Mouse (Mus musculus): Measurements from ENCODE around the gene Zfp945. TPM values are rescaled to one million over a fixed set of nuclear protein-coding genes. Genes with fewer than 3 reads are reported as not detected.

The Zfp945 gene
- polyA plus RNA-seq, 1 experiment = 4.2 TPM

DNA sequence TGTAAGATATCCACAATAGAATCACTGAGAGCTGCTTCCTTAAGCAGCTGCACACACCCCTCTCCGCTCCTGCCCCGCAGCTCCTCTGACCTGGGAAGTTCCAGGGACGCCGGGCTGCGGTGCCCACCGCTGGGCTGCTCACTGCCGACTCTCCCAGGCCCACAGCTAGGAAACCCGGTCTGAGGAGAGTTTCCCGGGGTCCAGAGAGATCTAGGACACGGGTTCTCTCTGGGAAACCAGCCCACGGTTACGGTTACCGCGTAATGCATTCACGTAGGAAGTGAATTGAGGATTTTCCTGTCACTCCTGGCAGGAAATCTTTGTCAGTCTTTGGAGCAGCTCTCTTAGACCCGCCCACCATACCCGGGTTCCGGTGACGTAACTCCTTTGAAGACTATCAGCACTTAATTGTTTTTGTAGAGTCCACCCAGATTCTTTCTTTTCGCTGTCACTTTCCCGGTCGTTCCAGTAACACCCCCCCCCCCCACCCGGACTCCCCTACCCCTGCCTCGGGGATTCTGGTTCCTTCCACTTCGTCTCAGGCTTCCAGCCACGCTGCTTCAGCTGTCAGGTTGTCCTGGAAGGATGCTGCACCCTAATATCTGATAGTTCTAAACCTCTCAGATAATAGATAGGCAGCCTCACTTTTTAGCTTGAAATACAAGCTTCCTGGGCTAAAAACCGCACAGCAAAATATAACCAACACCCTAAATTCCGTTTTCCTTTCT, 49.3 kb downstream of the Zfp945 start:
- TF ChIP-seq CTCF (IDR thresholded peaks at IDR 0.05; ENCODE audit: insufficient read depth, low read length) (no peak), POLR2A (IDR thresholded peaks at IDR 0.05; ENCODE audit: borderline replicate concordance, extremely low read depth, low read depth, low read length) (no peak)
- WGBS = 2% methylated on average over 28 of the region's 28 CpGs
- H3K4me1 ChIP-seq (ENCODE audit: control insufficient read depth, insufficient read depth, low read length) = no peaks in the 10 kb centered on the region

GRCm38 (mm10) chr17:22799707-22800106, 67.2 kb downstream of the Zfp945 start:
- H3K4me3 ChIP-seq (replicated peaks; ENCODE audit: extremely low read depth, low read depth, low read length) = no peak overlapping the region
- TF ChIP-seq POLR2A (IDR thresholded peaks at IDR 0.05; ENCODE audit: borderline replicate concordance, extremely low read depth, low read depth, low read length) (no peak), CTCF (IDR thresholded peaks at IDR 0.05; ENCODE audit: insufficient read depth, low read length) (no peak)
- no peaks in the 10 kb centered on the region for H3K4me1 ChIP-seq (ENCODE audit: control insufficient read depth, insufficient read depth, low read length)
- WGBS = 67% methylated on average over 2 of the region's 2 CpGs
- no peak for DNase-seq

More for the DNA sequence above, 49.3 kb downstream of the Zfp945 start:
- H3K4me3 ChIP-seq (replicated peaks; ENCODE audit: extremely low read depth, low read depth, low read length) = peak overlapping the region; percentile 80
- DNase-seq = peak; percentile 51

Other genes with a start within 250 kb of the Zfp945 start
- gene Vmn2r113, start 75.8 kb upstream of the Zfp945 start, polyA plus RNA-seq (2012; rRNA removed) = not detected in 2 replicates
- gene Vmn2r-ps130, start 194.0 kb upstream of the Zfp945 start, polyA plus RNA-seq (2012; rRNA removed) = not detected in 2 replicates